Mouse (Mus musculus): ENCODE results near the gene Gm47985. TPM values are rescaled to one million over a fixed set of nuclear protein-coding genes. Genes with fewer than 3 reads are reported as not detected.

The Gm47985 gene
- polyA plus RNA-seq, 2 experiments = 2.0 to 2.2 TPM

DNA sequence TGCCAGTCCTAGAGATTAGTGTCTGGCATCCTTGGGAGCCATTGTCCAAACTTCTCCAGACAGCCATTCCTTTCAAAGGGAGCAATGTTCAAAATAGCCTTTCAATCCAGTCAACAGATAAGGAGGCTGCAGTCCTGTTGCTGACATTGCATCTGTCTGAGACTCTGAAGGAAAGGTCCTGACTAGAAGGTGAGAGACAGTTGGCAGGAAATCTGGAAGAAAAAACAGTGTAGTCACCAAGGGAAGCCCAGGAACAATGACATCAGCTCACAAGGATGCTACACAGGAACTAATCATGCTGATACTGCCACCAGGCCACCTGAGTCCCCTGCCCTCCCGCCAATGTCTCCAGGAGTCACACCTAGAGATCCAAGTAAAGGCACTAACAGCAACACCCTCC lies 41.0 kb downstream of the Gm47985 start:
- H3K27ac ChIP-seq = no peak overlapping the region
- no peak overlapping the region for H3K9ac ChIP-seq (replicated peaks)
- ATAC-seq (ENCODE audit: insufficient read depth) = no peak
- WGBS (ENCODE audit: insufficient replicate concordance) = 73% methylated on average over 1 of the region's 1 CpGs
- H3K36me3 ChIP-seq (replicated peaks; ENCODE audit: control insufficient read depth, insufficient read depth, low read depth) = no peaks in the 10 kb centered on the region
- H3K4me1 ChIP-seq (replicated peaks; ENCODE audit: control insufficient read depth in 2 of 2, insufficient read depth in 2 of 2, low read length in 1 of 2) = no peaks in the 10 kb centered on the region
- H3K4me3 ChIP-seq (ENCODE audit: insufficient read depth in 1 of 2, low read depth in 2 of 2, low read length in 2 of 2) = no peak overlapping the region
- TF ChIP-seq EP300 (IDR thresholded peaks at IDR 0.05; ENCODE audit: low read depth) (no peak), CTCF (IDR thresholded peaks at IDR 0.05; ENCODE audit: low read depth) (no peak)
- H3K4me2 ChIP-seq (ENCODE audit: low read depth) = no peak overlapping the region
- H3K9me3 ChIP-seq (ENCODE audit: control insufficient read depth, low read length) = no peaks in the 10 kb centered on the region
- no peak for DNase-seq (ENCODE audit: low read depth in 3 of 3, low spot score in 3 of 3)
- H3K27me3 ChIP-seq (ENCODE audit: control insufficient read depth, insufficient read depth, low read length) = no peaks in the 10 kb centered on the region

GRCm38 (mm10) chr1:151224536-151224935 lies 42.2 kb downstream of the Gm47985 start:
- WGBS (ENCODE audit: insufficient replicate concordance) = 69% methylated on average over 1 of the region's 1 CpGs
- DNase-seq (ENCODE audit: low read depth in 3 of 3, low spot score in 3 of 3) = no peak
- Histone ChIP-seq H3K4me1 (replicated peaks; ENCODE audit: control insufficient read depth in 2 of 2, insufficient read depth in 2 of 2, low read length in 1 of 2) (no peaks in the 10 kb centered on the region), H3K9ac (replicated peaks) (no peak overlapping the region), H3K27ac (no peak overlapping the region), H3K36me3 (replicated peaks; ENCODE audit: control insufficient read depth, insufficient read depth, low read depth) (no peaks in the 10 kb centered on the region), H3K9me3 (ENCODE audit: control insufficient read depth, low read length) (no peaks in the 10 kb centered on the region), H3K4me3 (ENCODE audit: insufficient read depth in 1 of 2, low read depth in 2 of 2, low read length in 2 of 2) (no peak overlapping the region), H3K4me2 (ENCODE audit: low read depth) (no peak overlapping the region), H3K27me3 (ENCODE audit: control insufficient read depth, insufficient read depth, low read length) (no peaks in the 10 kb centered on the region)
- TF ChIP-seq CTCF (IDR thresholded peaks at IDR 0.05; ENCODE audit: low read depth) = no peak
- TF ChIP-seq EP300 (IDR thresholded peaks at IDR 0.05; ENCODE audit: low read depth) = no peak
- ATAC-seq (ENCODE audit: insufficient read depth) = no peak

- 68% methylated on average over 8 of the region's 8 CpGs for WGBS (ENCODE audit: insufficient replicate concordance)
- no peaks in the 10 kb centered on the region for H3K9me3 ChIP-seq (ENCODE audit: control insufficient read depth, low read length)
Observed at GRCm38 (mm10) chr1:151227506-151227905, 45.2 kb downstream of the Gm47985 start.

DNA sequence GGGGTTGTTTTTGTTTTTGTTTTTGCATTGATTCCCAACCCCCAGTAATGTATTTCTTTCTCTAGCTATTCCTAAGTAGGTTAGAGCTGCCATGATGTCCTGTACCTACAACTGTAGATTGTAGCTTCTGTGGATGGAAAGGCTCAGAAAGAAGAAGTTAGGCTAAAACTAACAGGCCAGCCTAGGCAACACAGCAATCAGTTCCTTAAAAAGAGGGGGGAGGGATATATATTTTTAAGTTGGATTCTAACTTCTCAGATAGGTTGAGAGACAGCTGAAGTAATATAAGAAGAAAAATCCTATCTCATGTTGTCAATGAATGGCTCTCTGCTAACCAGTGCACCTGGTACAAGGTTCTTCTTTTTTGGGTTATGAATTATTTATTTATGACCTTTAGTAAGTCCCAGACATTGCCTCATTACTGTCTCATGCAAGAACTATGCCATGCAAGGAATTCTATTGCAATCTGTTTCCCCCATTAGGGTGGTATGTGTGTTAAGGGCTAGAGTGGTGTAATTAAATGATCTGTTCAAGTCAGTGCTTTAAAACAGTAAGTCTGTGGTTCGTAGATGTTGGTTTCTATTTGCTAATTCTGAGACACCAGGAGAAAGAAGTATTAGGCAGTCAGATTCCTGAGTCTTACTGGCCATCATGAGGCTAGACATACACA lies 46.1 kb downstream of the Gm47985 start:
- no peak overlapping the region for H3K4me3 ChIP-seq (ENCODE audit: insufficient read depth in 1 of 2, low read depth in 2 of 2, low read length in 2 of 2)

More at GRCm38 (mm10) chr1:151227506-151227905, 45.2 kb downstream of the Gm47985 start:
- H3K9ac ChIP-seq (replicated peaks) = no peak overlapping the region
- no peaks in the 10 kb centered on the region for H3K36me3 ChIP-seq (replicated peaks; ENCODE audit: control insufficient read depth, insufficient read depth, low read depth)
- TF ChIP-seq EP300 (IDR thresholded peaks at IDR 0.05; ENCODE audit: low read depth) (no peak), CTCF (IDR thresholded peaks at IDR 0.05; ENCODE audit: low read depth) (no peak)
- H3K27ac ChIP-seq = no peak overlapping the region
- ATAC-seq (ENCODE audit: insufficient read depth) = no peak
- no peak for DNase-seq (ENCODE audit: low read depth in 3 of 3, low spot score in 3 of 3)
- H3K27me3 ChIP-seq (ENCODE audit: control insufficient read depth, insufficient read depth, low read length) = no peaks in the 10 kb centered on the region
- no peak overlapping the region for H3K4me2 ChIP-seq (ENCODE audit: low read depth)
- no peak overlapping the region for H3K4me3 ChIP-seq (ENCODE audit: insufficient read depth in 1 of 2, low read depth in 2 of 2, low read length in 2 of 2)
- H3K4me1 ChIP-seq (replicated peaks; ENCODE audit: control insufficient read depth in 2 of 2, insufficient read depth in 2 of 2, low read length in 1 of 2) = no peaks in the 10 kb centered on the region

DNA sequence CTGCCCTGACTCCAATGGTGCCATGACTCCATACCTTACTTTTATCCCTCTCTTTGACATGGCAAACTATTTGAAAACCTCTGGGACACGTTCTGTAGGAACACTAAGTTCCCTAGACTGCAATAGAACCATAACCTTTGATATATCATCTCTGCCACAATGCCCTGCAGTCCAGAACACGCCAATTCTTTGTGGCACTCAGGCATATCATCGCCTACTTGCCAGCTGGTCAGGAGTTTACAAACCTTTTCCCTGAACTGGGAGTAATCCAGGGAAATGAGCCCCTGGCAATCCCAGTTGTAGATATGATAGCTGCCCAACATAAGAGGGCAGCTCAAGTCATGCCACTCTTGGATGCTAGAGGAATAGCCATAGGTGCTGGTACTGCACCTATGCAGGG lies 50.0 kb downstream of the Gm47985 start:
- Histone ChIP-seq H3K4me1 (replicated peaks; ENCODE audit: control insufficient read depth in 2 of 2, insufficient read depth in 2 of 2, low read length in 1 of 2) (no peaks in the 10 kb centered on the region), H3K4me3 (ENCODE audit: insufficient read depth in 1 of 2, low read depth in 2 of 2, low read length in 2 of 2) (no peak overlapping the region), H3K4me2 (ENCODE audit: low read depth) (no peak overlapping the region), H3K36me3 (replicated peaks; ENCODE audit: control insufficient read depth, insufficient read depth, low read depth) (no peaks in the 10 kb centered on the region), H3K27ac (no peak overlapping the region), H3K9ac (replicated peaks) (no peak overlapping the region), H3K9me3 (ENCODE audit: control insufficient read depth, low read length) (no peaks in the 10 kb centered on the region), H3K27me3 (ENCODE audit: control insufficient read depth, insufficient read depth, low read length) (no peaks in the 10 kb centered on the region)
- TF ChIP-seq EP300 (IDR thresholded peaks at IDR 0.05; ENCODE audit: low read depth) (no peak), CTCF (IDR thresholded peaks at IDR 0.05; ENCODE audit: low read depth) (no peak)
- DNase-seq (ENCODE audit: low read depth in 3 of 3, low spot score in 3 of 3) = no peak
- ATAC-seq (ENCODE audit: insufficient read depth) = no peak
- WGBS (ENCODE audit: insufficient replicate concordance) = 58% methylated on average over 3 of the region's 3 CpGs

More for the DNA sequence above, 46.1 kb downstream of the Gm47985 start:
- no peaks in the 10 kb centered on the region for H3K4me1 ChIP-seq (replicated peaks; ENCODE audit: control insufficient read depth in 2 of 2, insufficient read depth in 2 of 2, low read length in 1 of 2)
- no peaks in the 10 kb centered on the region for H3K9me3 ChIP-seq (ENCODE audit: control insufficient read depth, low read length)
- no peak overlapping the region for H3K27ac ChIP-seq
- TF ChIP-seq EP300 (IDR thresholded peaks at IDR 0.05; ENCODE audit: low read depth) = no peak
- no peak for TF ChIP-seq CTCF (IDR thresholded peaks at IDR 0.05; ENCODE audit: low read depth)
- DNase-seq (ENCODE audit: low read depth in 3 of 3, low spot score in 3 of 3) (no peak), ATAC-seq (ENCODE audit: insufficient read depth) (no peak)
- no peaks in the 10 kb centered on the region for H3K27me3 ChIP-seq (ENCODE audit: control insufficient read depth, insufficient read depth, low read length)
- H3K36me3 ChIP-seq (replicated peaks; ENCODE audit: control insufficient read depth, insufficient read depth, low read depth) = no peaks in the 10 kb centered on the region
- no peak overlapping the region for H3K4me2 ChIP-seq (ENCODE audit: low read depth)
- 49% methylated on average over 1 of the region's 1 CpGs for whole genome bisulfite sequencing (ENCODE audit: insufficient replicate concordance)
- no peak overlapping the region for H3K9ac ChIP-seq (replicated peaks)
